Mouse (Mus musculus) 3T3-L1 (cell line): ENCODE data around the gene Ccna1.

Experiments used
- DNase-seq: peaks from one replicate; pipeline ENCODE4 v3.0.0-alpha.2; 2015; ENCODE audit warnings: low read depth, low spot score

Gene Ccna1

DNA sequence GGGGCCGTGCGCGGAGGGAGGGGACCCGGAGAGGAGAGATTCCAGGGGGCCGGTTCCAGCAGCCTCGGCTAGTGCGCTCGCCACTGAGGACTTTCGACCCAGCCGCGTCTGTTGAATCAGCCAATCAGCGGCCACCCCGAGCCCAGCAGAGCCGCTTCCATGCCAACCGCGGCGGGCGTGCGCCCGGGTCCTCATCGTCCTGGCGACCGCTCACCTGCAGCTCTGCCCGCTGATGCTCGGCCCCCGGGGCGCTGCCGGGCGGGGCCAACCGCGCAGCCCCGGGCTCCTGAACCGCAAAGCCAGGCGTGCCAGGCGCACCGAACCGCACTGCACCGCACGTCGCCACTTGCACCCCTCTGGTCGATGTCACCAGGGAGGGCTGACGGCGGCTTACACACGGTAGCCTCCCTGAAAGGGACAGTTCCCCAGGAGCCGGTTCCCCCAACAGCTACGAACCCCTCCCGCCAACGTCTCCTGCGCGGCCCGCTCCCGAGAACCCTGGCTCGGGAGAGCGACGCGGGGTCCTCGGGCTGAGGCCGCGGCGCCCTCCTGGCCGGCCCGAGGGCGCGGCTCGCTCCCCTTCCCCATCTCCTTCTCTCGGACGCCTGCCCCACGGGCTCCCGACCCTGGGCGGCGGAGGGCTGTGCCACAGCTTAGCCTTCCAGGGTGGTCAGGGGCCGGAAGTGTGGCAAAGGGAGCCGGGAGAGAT lies at the start of gene Ccna1:
Gene Ccna1, minus strand, starts transcription at position 464 of the 709 bp plus-strand sequence.
- no peak for DNase-seq

DNA sequence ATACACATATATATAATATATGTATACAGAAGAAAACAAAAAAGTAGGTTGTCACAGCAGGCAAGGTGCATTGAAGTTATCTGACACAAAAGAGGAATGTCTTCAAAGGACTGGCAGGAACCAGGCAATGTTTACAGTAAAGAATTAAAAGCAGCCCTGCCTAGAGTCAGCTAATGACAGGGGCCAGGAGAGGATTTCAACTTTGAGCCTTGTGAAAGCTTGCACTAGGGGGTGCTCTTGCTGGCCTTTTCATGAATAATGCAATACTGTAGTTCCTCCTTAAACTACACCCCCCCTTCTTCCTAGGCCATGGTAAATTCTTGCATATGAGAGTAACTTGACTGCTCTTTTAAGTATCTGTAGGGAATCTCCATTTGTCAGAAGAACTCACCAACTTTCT lies 45.8 kb upstream of the Ccna1 start:
- peak; percentile 42 for DNase-seq

- no peak for DNase-seq
These were observed 43.7 kb upstream of the Ccna1 start for GRCm38 (mm10) chr3:55098990-55099389.

- DNase-seq: no peak
These were observed 42.7 kb upstream of the Ccna1 start for GRCm38 (mm10) chr3:55098014-55098413.

- peak; percentile 80 for DNase-seq
These were observed 41.9 kb upstream of the Ccna1 start for GRCm38 (mm10) chr3:55097186-55097585.

DNA sequence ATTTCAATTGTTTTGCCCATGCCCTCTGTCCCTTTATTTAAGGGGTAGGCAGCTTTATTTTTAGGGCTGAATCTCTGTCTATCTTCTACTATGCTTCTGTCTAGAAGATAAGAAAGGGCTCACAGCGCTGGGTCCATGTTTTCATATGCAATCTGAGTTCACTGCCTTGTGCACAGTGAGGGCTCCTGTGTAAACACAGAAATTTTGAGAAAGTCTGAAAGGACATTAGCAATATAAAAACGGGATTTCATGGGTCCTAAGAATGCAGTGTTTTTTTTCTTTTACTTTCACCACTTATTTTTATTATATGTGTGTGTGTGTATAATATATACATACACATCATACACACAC lies 41.3 kb upstream of the Ccna1 start:
- no peak for DNase-seq

- peak; percentile 94 for DNase-seq
These were observed 40.8 kb upstream of the Ccna1 start for GRCm38 (mm10) chr3:55095968-55096654.

DNA sequence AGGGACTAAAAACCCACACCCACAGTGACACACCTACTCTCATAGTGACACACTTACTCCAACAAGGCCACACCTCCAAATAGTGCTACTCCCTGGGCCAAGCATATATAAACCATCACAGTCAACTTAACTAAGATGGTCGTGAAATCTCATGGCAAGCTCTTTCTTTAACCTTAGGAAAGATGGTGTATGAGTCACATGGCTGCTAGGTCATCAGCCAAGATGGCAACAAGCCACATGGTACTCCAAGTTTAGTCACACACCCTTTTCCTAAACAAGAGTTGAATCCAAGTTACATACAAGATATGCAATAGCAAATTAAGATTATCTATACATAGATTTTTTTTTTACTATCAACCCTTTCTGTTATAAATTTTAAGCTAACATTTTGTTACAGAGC lies 37.9 kb upstream of the Ccna1 start:
- DNase-seq: peak; percentile 88

DNA sequence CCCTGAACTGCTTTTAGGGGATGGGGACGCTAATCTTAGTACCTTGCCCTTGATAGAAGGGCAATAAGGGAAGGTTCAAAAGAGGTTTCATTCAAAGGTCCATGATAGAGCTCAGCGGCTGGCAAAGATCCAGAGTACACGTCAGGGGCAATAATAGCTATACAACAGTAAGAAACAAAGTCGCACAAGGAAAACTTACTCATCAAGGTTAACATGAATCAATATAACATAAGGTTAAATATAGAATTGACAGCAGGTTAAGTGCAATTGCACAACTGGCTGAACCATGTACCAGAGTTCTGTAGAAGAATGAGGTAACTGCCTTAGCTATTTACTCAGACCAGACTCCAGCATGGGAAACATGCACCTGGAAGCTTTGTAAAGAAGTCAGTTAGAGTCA lies 34.0 kb upstream of the Ccna1 start:
- DNase-seq: no peak

DNA sequence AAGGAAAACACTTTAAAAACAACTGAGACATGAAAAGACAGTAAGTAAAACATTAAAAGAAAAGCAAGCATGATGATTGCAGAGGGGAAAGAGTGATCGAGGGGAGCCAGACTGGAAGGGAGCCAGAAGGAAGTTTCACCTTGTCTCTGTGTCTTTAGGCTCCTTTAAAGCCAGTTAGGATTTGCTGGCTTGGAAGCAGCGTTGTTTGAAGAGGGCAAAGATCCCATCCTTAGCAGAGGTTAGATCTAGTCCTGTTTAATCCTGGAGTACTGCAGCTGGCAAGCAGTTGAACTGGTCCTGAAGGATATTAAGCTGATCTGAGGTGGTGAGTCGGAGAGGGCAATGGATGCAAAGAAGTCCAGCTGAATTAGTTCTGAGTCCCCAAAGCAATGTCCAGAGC lies 33.5 kb upstream of the Ccna1 start:
- DNase-seq: no peak

DNA sequence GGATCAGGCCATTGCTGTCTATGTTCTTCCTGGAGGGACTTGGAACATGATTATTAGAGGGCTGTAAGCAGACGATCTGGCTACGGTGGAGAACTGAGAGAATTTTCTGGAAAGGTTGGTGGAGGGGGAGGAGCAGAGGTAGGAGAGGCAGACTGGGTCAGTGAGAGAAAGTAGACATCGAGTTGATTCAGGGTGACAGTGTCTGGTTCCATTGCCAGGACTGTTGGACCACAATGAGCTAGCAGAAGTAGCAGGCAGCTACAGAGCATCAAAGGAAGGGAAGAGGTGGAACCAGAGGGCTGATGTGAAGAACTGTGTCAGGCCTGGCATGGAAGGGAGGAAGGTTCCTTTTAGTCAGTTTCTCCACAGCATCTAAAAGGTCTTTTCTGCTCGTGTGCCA lies 33.1 kb upstream of the Ccna1 start:
- no peak for DNase-seq

- peak; percentile 51 for DNase-seq
These were observed 32.1 kb upstream of the Ccna1 start for GRCm38 (mm10) chr3:55087360-55087759.

GRCm38 (mm10) chr3:55086948-55087347 lies 31.6 kb upstream of the Ccna1 start:
- DNase-seq: no peak

GRCm38 (mm10) chr3:55085716-55086115 lies 30.4 kb upstream of the Ccna1 start:
- DNase-seq: no peak

DNA sequence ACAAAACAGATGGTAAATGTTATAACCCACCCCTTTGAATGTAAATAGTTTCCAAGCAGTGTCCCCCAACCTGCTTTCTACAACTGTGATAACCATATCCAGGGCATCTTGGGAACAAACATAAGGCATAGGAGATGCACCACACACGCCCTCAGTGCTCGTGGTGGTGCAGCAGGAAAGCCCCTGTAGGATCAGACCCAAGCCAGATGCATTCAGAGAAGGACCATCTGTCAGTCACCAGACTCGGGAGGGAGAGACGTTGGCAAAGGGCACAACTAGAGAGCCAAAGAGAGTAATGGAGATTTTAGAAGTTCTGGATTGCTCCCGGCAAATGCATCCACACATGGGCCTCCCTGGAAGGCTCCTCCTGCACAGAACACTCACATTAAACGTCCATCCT lies 29.5 kb upstream of the Ccna1 start:
- no peak for DNase-seq

- peak; percentile 95 for DNase-seq
These were observed 24.8 kb upstream of the Ccna1 start for GRCm38 (mm10) chr3:55080055-55080454.

GRCm38 (mm10) chr3:55079619-55080018 lies 24.3 kb upstream of the Ccna1 start:
- DNase-seq: no peak

DNA sequence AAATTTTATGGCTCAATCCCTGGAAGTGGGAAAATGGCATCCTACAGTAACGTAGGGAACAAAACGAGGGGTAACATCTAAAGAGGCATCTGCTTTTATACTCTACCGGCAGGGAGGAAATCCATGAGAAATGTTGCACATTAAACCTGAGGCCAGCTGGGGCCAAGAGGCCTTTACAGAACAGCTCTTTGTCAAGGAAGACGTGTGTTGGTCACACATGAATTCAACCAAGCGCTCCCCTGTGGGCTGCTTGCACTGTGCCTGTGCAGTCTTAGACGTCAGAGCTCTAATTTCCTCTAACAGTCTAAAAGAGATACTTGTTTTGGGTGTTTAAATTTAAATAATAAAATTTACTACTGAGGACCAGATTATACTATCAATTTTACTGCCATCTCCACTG lies 22.9 kb upstream of the Ccna1 start:
- no peak for DNase-seq

DNA sequence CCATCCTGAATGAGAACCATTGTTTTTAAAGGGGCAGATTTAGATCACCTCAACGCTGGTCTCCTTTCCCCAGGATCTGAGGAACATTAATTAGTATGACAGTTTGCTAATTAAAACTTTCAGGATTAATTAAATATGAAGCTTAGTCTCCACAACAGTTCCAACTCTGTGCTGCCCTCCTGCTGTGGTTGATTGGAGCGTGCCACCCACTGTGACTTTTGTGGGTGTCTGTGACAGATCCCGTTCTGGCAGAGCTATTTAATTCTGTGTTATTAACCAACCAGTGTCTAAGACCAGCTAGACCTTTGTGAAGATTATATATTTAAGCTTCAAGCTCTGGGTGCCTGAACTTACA lies 20.0 kb upstream of the Ccna1 start:
- no peak for DNase-seq

- DNase-seq: no peak
These were observed 19.4 kb upstream of the Ccna1 start for GRCm38 (mm10) chr3:55074576-55075293.

- no peak for DNase-seq
These were observed 12.6 kb upstream of the Ccna1 start for GRCm38 (mm10) chr3:55067791-55068434.

DNA sequence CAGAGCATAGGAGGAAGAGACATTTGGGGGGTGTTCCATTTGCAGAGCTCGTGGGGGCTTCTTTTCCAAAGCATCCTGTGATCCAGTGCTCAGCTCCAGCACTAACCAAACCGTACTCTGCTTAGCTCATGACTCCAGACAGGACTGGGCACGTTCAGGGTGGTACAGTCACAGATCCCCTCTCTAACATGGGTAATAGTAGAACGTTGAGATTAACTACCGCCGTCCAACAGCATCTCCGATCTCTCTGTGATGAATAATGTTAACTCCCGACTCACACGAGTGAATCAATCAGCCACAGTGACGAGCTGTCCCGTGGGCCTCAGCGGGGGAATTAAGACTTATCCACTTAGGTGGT lies 11.3 kb upstream of the Ccna1 start:
- no peak for DNase-seq
